Mouse (Mus musculus) heart, adult 2 months (tissue): ENCODE data around the gene Nln. TPM values are rescaled to one million over a fixed set of nuclear protein-coding genes. Genes with fewer than 3 reads are reported as not detected.

ENCODE experiments used
- DNase-seq, 2 experiments: peaks; one replicate each; pipeline ENCODE4 v3.0.0; 2021
- H3K27ac ChIP-seq: fragments of 200-600 bp; 2 replicates; pipeline ENCODE4 v1.8.1; 2022
- H3K27me3 ChIP-seq: fragments of 200-500 bp; 2 replicates; pipeline ENCODE4 v1.6.1; 2012; ENCODE audit warnings: mild to moderate bottlenecking, low read length, inconsistent platforms, mixed read lengths; ENCODE audit not compliant: control insufficient read depth, insufficient read depth
- H3K36me3 ChIP-seq: fragments of 200-500 bp; 2 replicates; pipeline ENCODE4 v1.6.1; 2012; ENCODE audit warnings: low read length, inconsistent platforms; ENCODE audit not compliant: control insufficient read depth, insufficient read depth
- H3K4me1 ChIP-seq: fragments of 200-500 bp; 2 replicates; pipeline ENCODE4 v1.6.1; 2011; ENCODE audit warnings: low read length; ENCODE audit not compliant: control insufficient read depth, insufficient read depth
- H3K4me3 ChIP-seq: fragments of 200-600 bp; 2 replicates; pipeline ENCODE4 v1.8.1; 2022
- H3K79me2 ChIP-seq: fragments of 200-500 bp; replicated peaks from 2 replicates; pipeline ENCODE4 v1.6.1; 2012; ENCODE audit warnings: mild to moderate bottlenecking, inconsistent platforms, low read length, moderate library complexity, mixed read lengths; ENCODE audit not compliant: control insufficient read depth, insufficient read depth
- H3K9ac ChIP-seq: fragments of 200-500 bp; 2 replicates; pipeline ENCODE4 v1.6.1; 2012; ENCODE audit warnings: low read depth, mild to moderate bottlenecking, control low read depth, inconsistent platforms, low read length, mixed read lengths
- CTCF ChIP-seq: fragments of 200-600 bp; IDR thresholded peaks from 2 replicates; pipeline ENCODE4 v1.8.1; 2022; ENCODE audit warnings: antibody characterized with exemption, mild to moderate bottlenecking, moderate library complexity
- EP300 ChIP-seq: fragments of 200-500 bp; IDR thresholded peaks from 2 replicates; pipeline ENCODE4 v1.6.1; 2011; ENCODE audit warnings: low read depth, low read length, control low read depth; ENCODE audit not compliant: insufficient read depth
- POLR2A ChIP-seq: fragments of 200-500 bp; IDR thresholded peaks from 2 replicates; pipeline ENCODE4 v1.6.1; 2011; ENCODE audit warnings: mild to moderate bottlenecking, low read depth, low read length, control low read depth; ENCODE audit not compliant: insufficient read depth
- WGBS: fragments of 180-500 bp; shearing (Covaris S2); methylation state at CpG from one replicate; pipeline ENCODE4 v1.1.7; 2018; 5-methylcytosine and 5-hydroxymethylcytosine counted together
- intact Hi-C: fragments of 180-260 bp; cut with DNase I; formaldehyde crosslinking; loops from one replicate; pipeline ENCODE4 v1.15.1; 2025
- polyA plus RNA-seq: library from polyadenylated mRNA; depleted of rRNA; stranded (reverse); fragments of >200 nt; gene quantifications from 2 replicates; pipeline ENCODE4 v1.2.3, GENCODE M21; 2012
- total RNA-seq, 2 experiments: library from RNA; stranded (reverse); gene quantifications; 2 replicates each; pipeline ENCODE4 v1.2.3; 2021

Gene Nln
- total and polyA plus RNA-seq, 3 experiments: 4.5 to 11.0 (median 8.8) TPM

GRCm38 (mm10) chr13:104034854-104035253 lies 74.6 kb downstream of the Nln start:
- WGBS: 55% methylated on average over 6 of the region's 6 CpGs
- no peaks in the 10 kb centered on the region for H3K27me3 ChIP-seq

GRCm38 (mm10) chr13:104032620-104033133 lies 76.7 kb downstream of the Nln start:
- Histone ChIP-seq H3K9ac (no peak overlapping the region), H3K27ac (no peak overlapping the region), H3K4me1 (peaks cover 5% of the 10 kb centered on the region), H3K4me3 (no peak overlapping the region), H3K36me3 (no peaks in the 10 kb centered on the region; the same call in 1 of the 2 replicates), H3K27me3 (no peaks in the 10 kb centered on the region), H3K79me2 (no peaks in the 10 kb centered on the region)
- 25% methylated on average over 3 of the region's 3 CpGs for WGBS
- no peak for TF ChIP-seq CTCF
- no peak for TF ChIP-seq POLR2A
- TF ChIP-seq EP300: no peak
- intact Hi-C loops: no loop called here
- peak; percentile 29 to 30 for DNase-seq

More at GRCm38 (mm10) chr13:104034854-104035253, 74.6 kb downstream of the Nln start:
- no peak for DNase-seq
- H3K4me3 ChIP-seq: no peak overlapping the region
- no peak overlapping the region for H3K27ac ChIP-seq
- TF ChIP-seq EP300: no peak
- no peak for TF ChIP-seq CTCF
- TF ChIP-seq POLR2A: no peak
- intact Hi-C loops: loop anchor here (5.0 kb wide), 1 partner anchor 113 kb away; the partner anchor contains the start of gene Erbin
- H3K79me2 ChIP-seq: no peaks in the 10 kb centered on the region
- H3K9ac ChIP-seq: no peak overlapping the region
- peaks cover 5% of the 10 kb centered on the region for H3K4me1 ChIP-seq
- H3K36me3 ChIP-seq: no peaks in the 10 kb centered on the region; the same call in 1 of the 2 replicates

- DNase-seq: peak; percentile 35 to 42
- H3K79me2 ChIP-seq: no peaks in the 10 kb centered on the region
- 55% methylated on average over 12 of the region's 12 CpGs for WGBS
- no peak overlapping the region for H3K27ac ChIP-seq
- H3K36me3 ChIP-seq: no peaks in the 10 kb centered on the region; the same call in 1 of the 2 replicates
- no peak overlapping the region for H3K4me3 ChIP-seq
- TF ChIP-seq POLR2A: no peak
- no peak for TF ChIP-seq EP300
- no peak for TF ChIP-seq CTCF
- intact Hi-C loops: no loop called here
- peaks cover 5% of the 10 kb centered on the region for H3K4me1 ChIP-seq
- no peaks in the 10 kb centered on the region for H3K27me3 ChIP-seq
- no peak overlapping the region for H3K9ac ChIP-seq
Measured at GRCm38 (mm10) chr13:104031821-104032331, 77.5 kb downstream of the Nln start.

GRCm38 (mm10) chr13:104030956-104031355 lies 78.5 kb downstream of the Nln start:
- Histone ChIP-seq H3K27me3 (no peaks in the 10 kb centered on the region), H3K4me3 (no peak overlapping the region), H3K36me3 (no peaks in the 10 kb centered on the region; the same call in 1 of the 2 replicates), H3K27ac (no peak overlapping the region), H3K79me2 (no peaks in the 10 kb centered on the region), H3K4me1 (peaks cover 5% of the 10 kb centered on the region), H3K9ac (no peak overlapping the region)
- intact Hi-C loops: no loop called here
- 94% methylated on average over 4 of the region's 4 CpGs for WGBS
- TF ChIP-seq EP300 (no peak), POLR2A (no peak), CTCF (no peak)
- DNase-seq: no peak

GRCm38 (mm10) chr13:104029511-104029910 lies 79.9 kb downstream of the Nln start:
- no peaks in the 10 kb centered on the region for H3K79me2 ChIP-seq
- peaks cover 5% of the 10 kb centered on the region for H3K4me1 ChIP-seq
- H3K9ac ChIP-seq: no peak overlapping the region
- H3K36me3 ChIP-seq: no peaks in the 10 kb centered on the region; the same call in 1 of the 2 replicates
- H3K27ac ChIP-seq: no peak overlapping the region
- H3K4me3 ChIP-seq: no peak overlapping the region
- intact Hi-C loops: no loop called here
- no peak for DNase-seq
- no peak for TF ChIP-seq POLR2A
- TF ChIP-seq EP300: no peak
- TF ChIP-seq CTCF: no peak
- no peaks in the 10 kb centered on the region for H3K27me3 ChIP-seq

GRCm38 (mm10) chr13:104029089-104029488 lies 80.3 kb downstream of the Nln start:
- H3K79me2 ChIP-seq: no peaks in the 10 kb centered on the region
- H3K27me3 ChIP-seq: no peaks in the 10 kb centered on the region
- intact Hi-C loops: no loop called here
- H3K9ac ChIP-seq: no peak overlapping the region
- H3K36me3 ChIP-seq: no peaks in the 10 kb centered on the region; the same call in 1 of the 2 replicates
- no peak for TF ChIP-seq POLR2A
- TF ChIP-seq EP300: no peak
- TF ChIP-seq CTCF: no peak
- no peak overlapping the region for H3K4me3 ChIP-seq
- no peak overlapping the region for H3K27ac ChIP-seq
- peaks cover 5% of the 10 kb centered on the region for H3K4me1 ChIP-seq
- 75% methylated on average over 5 of the region's 5 CpGs for WGBS
- DNase-seq: no peak
